Mouse (Mus musculus) hindbrain, embryonic 16.5 days (tissue): ENCODE measurements at regions not wholly inside any gene's neighbourhood (a gene's known extent, or its start where the extent isn't known, plus 50 kb on each side); places are given as distances from the start of the nearest gene placed in this dataset.

Source experiments
- ATAC-seq: fragments of 200-750 bp; cut with Nextera tagmentation; 2 replicates; pipeline ENCODE4 v1.8.0; 2017; ENCODE audit warnings: moderate TSS enrichment, moderate library complexity
- H3K27ac ChIP-seq: fragments of 300-500 bp; sonication (generic); 2 replicates; pipeline ENCODE4 v1.5.1; 2014; ENCODE audit warnings: low read depth, mild to moderate bottlenecking, control low read depth, low read length, moderate library complexity
- H3K27me3 ChIP-seq: fragments of 300-500 bp; sonication (generic); replicated peaks from 2 replicates; pipeline ENCODE4 v1.6.1; 2014; ENCODE audit warnings: low read length; ENCODE audit not compliant: control insufficient read depth, insufficient read depth
- H3K36me3 ChIP-seq: fragments of 300-500 bp; sonication (generic); 2 replicates; pipeline ENCODE4 v1.6.1; 2014; ENCODE audit warnings: mild to moderate bottlenecking, low read length, moderate library complexity, mixed read lengths; ENCODE audit not compliant: control insufficient read depth, insufficient read depth
- H3K4me1 ChIP-seq: fragments of 300-500 bp; sonication (generic); 2 replicates; pipeline ENCODE4 v1.6.1; 2014; ENCODE audit warnings: low read depth, low read length; ENCODE audit not compliant: control insufficient read depth, insufficient read depth
- H3K4me2 ChIP-seq: fragments of 300-500 bp; sonication (generic); 2 replicates; pipeline ENCODE4 v1.6.1; 2014; ENCODE audit warnings: mild to moderate bottlenecking, low read length, control low read depth, moderate library complexity
- H3K4me3 ChIP-seq: fragments of 300-500 bp; sonication (generic); 2 replicates; pipeline ENCODE4 v1.5.1; 2014; ENCODE audit warnings: mild to moderate bottlenecking, low read length, control low read depth, moderate library complexity
- H3K9ac ChIP-seq: fragments of 300-500 bp; sonication (generic); 2 replicates; pipeline ENCODE4 v1.6.1; 2014; ENCODE audit warnings: low read depth, mild to moderate bottlenecking, control low read depth, low read length, moderate library complexity
- H3K9me3 ChIP-seq: fragments of 300-500 bp; sonication (generic); 2 replicates; pipeline ENCODE4 v1.6.1; 2014; ENCODE audit warnings: mild to moderate bottlenecking, low read length, moderate library complexity; ENCODE audit not compliant: control insufficient read depth
- WGBS: fragments of 180-500 bp; shearing (Covaris S2); extraction: QIAGEN DNeasy Blood & Tissue Kit; methylation state at CpG from one replicate; pipeline ENCODE4 v1.1.7; 2014; 5-methylcytosine and 5-hydroxymethylcytosine counted together

DNA sequence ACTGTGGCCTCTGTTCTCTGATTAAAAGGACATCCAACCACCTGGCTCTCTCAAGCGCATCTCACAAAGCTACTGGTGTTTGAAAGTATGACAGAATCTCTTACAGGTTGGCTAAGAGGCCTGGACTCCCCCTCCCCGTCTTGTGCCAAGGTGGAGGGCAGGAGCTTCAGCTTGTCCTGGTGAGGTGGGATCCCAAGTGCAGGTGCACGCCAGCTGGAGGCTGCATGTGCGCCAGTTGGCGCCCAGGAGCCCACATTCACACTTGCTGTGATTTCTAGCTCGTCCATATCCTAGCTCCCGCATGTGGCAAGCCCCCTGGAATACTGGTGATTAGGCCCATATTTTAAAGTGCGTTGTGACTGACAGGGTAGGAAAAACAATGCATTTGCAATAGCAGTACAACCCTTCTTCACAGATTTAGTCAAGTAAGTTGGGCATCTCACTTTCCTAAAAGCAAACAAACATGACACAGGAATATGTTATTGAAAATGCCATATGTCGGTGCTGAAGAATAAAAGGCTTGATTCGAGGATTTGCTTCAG lies 292.8 kb upstream of the Tenm3 start:
- no peak overlapping the region for H3K4me2 ChIP-seq
- H3K4me1 ChIP-seq: no peaks in the 10 kb centered on the region
- no peak overlapping the region for H3K9ac ChIP-seq
- no peaks in the 10 kb centered on the region for H3K27me3 ChIP-seq
- H3K9me3 ChIP-seq: no peaks in the 10 kb centered on the region
- 83% methylated on average over 10 of the region's 10 CpGs for WGBS
- H3K4me3 ChIP-seq: no peak overlapping the region
- H3K27ac ChIP-seq: no peak overlapping the region
- H3K36me3 ChIP-seq: no peaks in the 10 kb centered on the region
- no peak for ATAC-seq

GRCm38 (mm10) chr8:49109095-49109494 lies 265.3 kb upstream of the Tenm3 start:
- Histone ChIP-seq H3K4me2 (no peak overlapping the region), H3K9me3 (no peaks in the 10 kb centered on the region), H3K4me3 (no peak overlapping the region), H3K4me1 (no peaks in the 10 kb centered on the region), H3K36me3 (no peaks in the 10 kb centered on the region), H3K9ac (no peak overlapping the region), H3K27me3 (no peaks in the 10 kb centered on the region), H3K27ac (no peak overlapping the region)
- WGBS: 76% methylated on average over 6 of the region's 6 CpGs
- ATAC-seq: no peak

DNA sequence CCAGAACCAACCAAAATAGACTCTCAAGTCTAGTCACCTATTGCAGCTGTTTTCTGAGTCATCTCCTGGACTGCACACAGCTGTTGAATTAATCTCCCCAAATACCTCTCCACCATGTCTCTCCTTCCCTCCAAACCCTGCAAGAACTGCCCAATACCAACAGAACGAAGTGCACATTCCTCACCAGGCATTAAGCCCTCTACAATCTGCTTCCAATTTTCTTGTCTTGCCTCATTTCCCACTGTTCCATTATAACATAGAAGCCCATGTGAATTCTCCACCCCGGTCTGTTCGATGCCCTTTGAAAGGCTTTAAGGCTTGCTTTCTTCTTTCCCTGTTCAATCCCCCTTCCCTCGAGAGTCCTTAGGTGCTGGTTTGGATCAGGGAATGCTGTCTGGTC lies 264.9 kb upstream of the Tenm3 start:
- Histone ChIP-seq H3K36me3 (no peaks in the 10 kb centered on the region), H3K27me3 (no peaks in the 10 kb centered on the region), H3K9ac (no peak overlapping the region), H3K4me3 (no peak overlapping the region), H3K27ac (no peak overlapping the region), H3K9me3 (no peaks in the 10 kb centered on the region), H3K4me2 (no peak overlapping the region), H3K4me1 (no peaks in the 10 kb centered on the region)
- WGBS: 60% methylated on average over 4 of the region's 4 CpGs
- no peak for ATAC-seq

GRCm38 (mm10) chr8:49106531-49106930 lies 262.8 kb upstream of the Tenm3 start:
- Histone ChIP-seq H3K9ac (no peak overlapping the region), H3K4me2 (no peak overlapping the region), H3K9me3 (no peaks in the 10 kb centered on the region), H3K36me3 (no peaks in the 10 kb centered on the region), H3K4me3 (no peak overlapping the region), H3K27me3 (no peaks in the 10 kb centered on the region), H3K27ac (no peak overlapping the region), H3K4me1 (no peaks in the 10 kb centered on the region)
- ATAC-seq: no peak
- 90% methylated on average over 3 of the region's 3 CpGs for WGBS

GRCm38 (mm10) chr8:49101156-49101555 lies 257.4 kb upstream of the Tenm3 start:
- no peak overlapping the region for H3K9ac ChIP-seq
- H3K9me3 ChIP-seq: peaks cover 2% of the 10 kb centered on the region; the same call in 1 of the 2 replicates
- H3K36me3 ChIP-seq: no peaks in the 10 kb centered on the region
- no peaks in the 10 kb centered on the region for H3K27me3 ChIP-seq
- no peak overlapping the region for H3K4me2 ChIP-seq
- H3K27ac ChIP-seq: no peak overlapping the region
- 76% methylated on average over 7 of the region's 7 CpGs for WGBS
- H3K4me1 ChIP-seq: no peaks in the 10 kb centered on the region
- no peak overlapping the region for H3K4me3 ChIP-seq
- ATAC-seq: no peak

DNA sequence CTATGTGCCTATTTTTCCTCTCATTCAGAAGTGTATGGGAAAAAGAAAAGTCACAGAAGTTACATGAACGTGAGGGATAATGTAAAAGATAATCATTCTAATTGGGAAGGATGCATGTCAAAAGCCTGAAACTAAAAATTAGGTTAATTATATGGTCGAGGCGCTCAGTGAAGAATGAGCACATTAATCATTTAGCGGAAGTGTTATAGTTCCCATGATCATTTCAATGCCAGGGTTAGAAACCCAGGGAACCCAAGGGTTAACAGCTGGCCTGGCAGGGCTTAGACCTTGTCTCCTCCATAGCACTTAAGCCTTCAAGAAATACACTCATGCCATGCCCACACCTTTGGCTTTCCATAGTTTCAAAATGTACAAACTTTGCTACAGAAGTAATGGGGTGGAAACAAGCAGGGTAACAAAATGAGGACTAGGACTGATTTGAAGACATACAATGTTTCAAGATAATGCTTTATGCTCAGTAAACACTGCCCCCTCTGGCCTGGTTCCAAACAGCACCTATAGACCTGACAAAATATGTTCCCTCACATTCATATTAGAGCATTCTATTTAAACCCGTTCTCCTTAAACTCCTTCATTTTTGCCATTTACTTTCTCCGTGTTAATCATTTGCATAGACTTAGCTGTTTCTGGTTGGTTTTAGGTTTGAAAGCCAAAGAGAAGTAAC lies 240.6 kb upstream of the Tenm3 start:
- no peaks in the 10 kb centered on the region for H3K27me3 ChIP-seq
- no peak for ATAC-seq
- H3K4me3 ChIP-seq: no peak overlapping the region
- H3K4me1 ChIP-seq: no peaks in the 10 kb centered on the region
- H3K9me3 ChIP-seq: no peaks in the 10 kb centered on the region
- no peaks in the 10 kb centered on the region for H3K36me3 ChIP-seq
- H3K4me2 ChIP-seq: no peak overlapping the region
- no peak overlapping the region for H3K9ac ChIP-seq
- H3K27ac ChIP-seq: no peak overlapping the region
- WGBS: 76% methylated on average over 6 of the region's 6 CpGs

DNA sequence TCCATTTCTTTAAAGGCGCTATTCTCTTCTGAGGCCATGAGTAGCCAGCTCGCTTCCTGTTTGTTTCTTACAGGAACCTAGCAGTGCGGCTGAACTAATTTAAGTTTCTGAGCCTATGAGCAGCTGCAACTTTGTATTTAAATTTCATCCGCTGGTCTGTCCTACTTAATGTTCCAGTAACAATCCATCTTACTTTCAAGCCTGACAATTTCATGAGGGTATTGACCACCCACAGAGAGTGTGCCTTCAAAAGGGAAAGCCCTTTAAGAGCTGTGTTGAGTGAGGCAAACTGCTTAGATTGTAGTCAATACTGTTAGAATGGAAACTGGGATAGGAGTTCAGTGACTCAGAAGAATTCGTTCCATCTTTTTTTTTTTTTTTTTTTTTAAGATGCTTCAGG lies 225.7 kb upstream of the Tenm3 start:
- H3K4me1 ChIP-seq: no peaks in the 10 kb centered on the region
- no peak overlapping the region for H3K27ac ChIP-seq
- no peaks in the 10 kb centered on the region for H3K9me3 ChIP-seq
- H3K4me3 ChIP-seq: no peak overlapping the region
- H3K4me2 ChIP-seq: no peak overlapping the region
- ATAC-seq: no peak
- H3K36me3 ChIP-seq: no peaks in the 10 kb centered on the region
- H3K9ac ChIP-seq: no peak overlapping the region
- WGBS: 59% methylated on average over 5 of the region's 5 CpGs
- no peaks in the 10 kb centered on the region for H3K27me3 ChIP-seq

GRCm38 (mm10) chr8:49063256-49063655 lies 219.5 kb upstream of the Tenm3 start:
- no peak for ATAC-seq
- 60% methylated on average over 3 of the region's 3 CpGs for WGBS

DNA sequence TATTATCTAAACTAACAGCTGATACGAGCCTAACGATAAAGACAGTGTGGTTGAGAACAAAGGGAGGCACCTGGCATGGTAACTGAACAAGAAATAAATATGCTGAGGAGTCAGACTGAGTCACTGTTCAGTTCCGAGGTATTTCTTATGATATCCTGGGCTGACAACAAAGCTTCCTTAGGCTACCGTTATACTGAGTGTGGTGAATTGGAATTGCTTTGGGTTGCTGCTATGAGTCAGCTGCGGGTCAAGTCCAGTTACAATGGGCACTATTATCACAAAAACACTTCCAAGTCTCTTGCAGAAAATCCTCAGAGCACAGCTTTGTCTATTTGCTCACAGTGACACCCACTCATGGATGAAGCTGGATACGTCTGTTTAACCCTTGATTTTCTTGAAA lies 199.5 kb upstream of the Tenm3 start:
- ATAC-seq: no peak
- Histone ChIP-seq H3K9ac (no peak overlapping the region), H3K9me3 (no peaks in the 10 kb centered on the region), H3K4me1 (no peaks in the 10 kb centered on the region), H3K4me2 (no peak overlapping the region), H3K4me3 (no peak overlapping the region), H3K27me3 (no peaks in the 10 kb centered on the region), H3K36me3 (no peaks in the 10 kb centered on the region), H3K27ac (no peak overlapping the region)
- 66% methylated on average over 6 of the region's 6 CpGs for WGBS

More at GRCm38 (mm10) chr8:49063256-49063655, 219.5 kb upstream of the Tenm3 start:
- Histone ChIP-seq H3K36me3 (no peaks in the 10 kb centered on the region), H3K4me2 (no peak overlapping the region), H3K4me1 (no peaks in the 10 kb centered on the region), H3K4me3 (no peak overlapping the region), H3K27ac (no peak overlapping the region), H3K9ac (no peak overlapping the region), H3K9me3 (no peaks in the 10 kb centered on the region), H3K27me3 (no peaks in the 10 kb centered on the region)
